Mouse (Mus musculus): ENCODE results near the gene Tomm7. TPM values are rescaled to one million over a fixed set of nuclear protein-coding genes. Genes with fewer than 3 reads are reported as not detected.
"Not testable (repeated sequence)": the region's sequence is repeated elsewhere in the genome, so short reads cannot be mapped to it uniquely, and the experiment has no call there.

Gene Tomm7
- 111 and 118 TPM in 2 replicates for polyA plus RNA-seq (2016; fragmentation: Nextera tagmentation; extraction: Ambion mirVana)

- H3K4me3 ChIP-seq: peak within 1 kb of the TSS; percentile 66
- peak within 1 kb of the TSS; percentile 82 for H3K27ac ChIP-seq
- WGBS: under 1% methylated on average over 44 of the region's 44 CpGs
Observed at GRCm38 (mm10) chr5:23843674-23844530, at the start of gene Tomm7. Gene Tomm7, minus strand, starts transcription at chr5:23844161.

GRCm38 (mm10) chr5:23893156-23893863 lies 49.3 kb upstream of the Tomm7 start:
- Histone ChIP-seq H3K4me3 (no peak overlapping the region), H3K4me1 (no peaks in the 10 kb centered on the region), H3K27ac (no peak overlapping the region), H3K9ac (no peak overlapping the region), H3K27me3 (no peaks in the 10 kb centered on the region), H3K9me3 (no peaks in the 10 kb centered on the region), H3K4me2 (replicated peaks) (no peak overlapping the region), H3K36me3 (no peaks in the 10 kb centered on the region)
- no peak for ATAC-seq (ENCODE audit: insufficient number of reproducible peaks, insufficient read depth, low FRiP score, low TSS enrichment)
- WGBS: 82% methylated on average over 5 of the region's 5 CpGs

More at GRCm38 (mm10) chr5:23843674-23844530, at the start of gene Tomm7:
- peak; percentile 94 for ATAC-seq (ENCODE audit: insufficient number of reproducible peaks, insufficient read depth, low FRiP score, low TSS enrichment)
- Histone ChIP-seq H3K9ac (peak within 1 kb of the TSS; percentile 64), H3K4me2 (replicated peaks) (peak within 1 kb of the TSS; percentile 75), H3K27me3 (no peaks in the 10 kb centered on the region), H3K36me3 (peaks cover 7% of the 10 kb centered on the region), H3K9me3 (no peaks in the 10 kb centered on the region), H3K4me1 (peaks cover 6% of the 10 kb centered on the region; the same call in 1 of the 2 replicates)

GRCm38 (mm10) chr5:23890734-23891133 lies 46.8 kb upstream of the Tomm7 start:
- no peaks in the 10 kb centered on the region for H3K9me3 ChIP-seq
- no peak for ATAC-seq (ENCODE audit: insufficient number of reproducible peaks, insufficient read depth, low FRiP score, low TSS enrichment)
- WGBS: 42% methylated on average over 10 of the region's 10 CpGs
- no peaks in the 10 kb centered on the region for H3K36me3 ChIP-seq
- no peak overlapping the region for H3K27ac ChIP-seq
- H3K9ac ChIP-seq: no peak overlapping the region
- H3K27me3 ChIP-seq: no peaks in the 10 kb centered on the region
- no peak overlapping the region for H3K4me3 ChIP-seq
- no peak overlapping the region for H3K4me2 ChIP-seq (replicated peaks)
- no peaks in the 10 kb centered on the region for H3K4me1 ChIP-seq

GRCm38 (mm10) chr5:23889461-23889860 lies 45.5 kb upstream of the Tomm7 start:
- Histone ChIP-seq H3K27ac (no peak overlapping the region), H3K4me1 (no peaks in the 10 kb centered on the region), H3K36me3 (no peaks in the 10 kb centered on the region), H3K9me3 (no peaks in the 10 kb centered on the region), H3K4me2 (replicated peaks) (no peak overlapping the region), H3K9ac (no peak overlapping the region), H3K4me3 (no peak overlapping the region), H3K27me3 (no peaks in the 10 kb centered on the region)
- WGBS: 78% methylated on average over 4 of the region's 4 CpGs
- no peak for ATAC-seq (ENCODE audit: insufficient number of reproducible peaks, insufficient read depth, low FRiP score, low TSS enrichment)

GRCm38 (mm10) chr5:23887111-23887510 lies 43.1 kb upstream of the Tomm7 start:
- Histone ChIP-seq H3K36me3 (no peaks in the 10 kb centered on the region), H3K27ac (no peak overlapping the region), H3K4me3 (no peak overlapping the region), H3K4me2 (replicated peaks) (no peak overlapping the region), H3K27me3 (no peaks in the 10 kb centered on the region), H3K9ac (no peak overlapping the region), H3K4me1 (no peaks in the 10 kb centered on the region), H3K9me3 (no peaks in the 10 kb centered on the region)
- WGBS: 72% methylated on average over 3 of the region's 3 CpGs
- ATAC-seq (ENCODE audit: insufficient number of reproducible peaks, insufficient read depth, low FRiP score, low TSS enrichment): no peak

- H3K9ac ChIP-seq: no peak overlapping the region
- H3K4me3 ChIP-seq: no peak overlapping the region
- H3K27me3 ChIP-seq: no peaks in the 10 kb centered on the region
- ATAC-seq (ENCODE audit: insufficient number of reproducible peaks, insufficient read depth, low FRiP score, low TSS enrichment): no peak
- no peak overlapping the region for H3K4me2 ChIP-seq (replicated peaks)
- no peaks in the 10 kb centered on the region for H3K36me3 ChIP-seq
- H3K4me1 ChIP-seq: no peaks in the 10 kb centered on the region
- WGBS: 61% methylated on average over 5 of the region's 5 CpGs
- H3K27ac ChIP-seq: no peak overlapping the region
- no peaks in the 10 kb centered on the region for H3K9me3 ChIP-seq
Observed at GRCm38 (mm10) chr5:23874457-23874856, 30.5 kb upstream of the Tomm7 start.

GRCm38 (mm10) chr5:23872586-23872985 lies 28.6 kb upstream of the Tomm7 start:
- no peaks in the 10 kb centered on the region for H3K36me3 ChIP-seq
- WGBS: 78% methylated on average over 6 of the region's 6 CpGs
- H3K9ac ChIP-seq: no peak overlapping the region
- no peak overlapping the region for H3K4me2 ChIP-seq (replicated peaks)
- no peak overlapping the region for H3K27ac ChIP-seq
- H3K4me1 ChIP-seq: no peaks in the 10 kb centered on the region
- no peaks in the 10 kb centered on the region for H3K9me3 ChIP-seq
- no peak overlapping the region for H3K4me3 ChIP-seq
- ATAC-seq (ENCODE audit: insufficient number of reproducible peaks, insufficient read depth, low FRiP score, low TSS enrichment): no peak
- no peaks in the 10 kb centered on the region for H3K27me3 ChIP-seq

GRCm38 (mm10) chr5:23871323-23871722 lies 27.4 kb upstream of the Tomm7 start:
- H3K27me3 ChIP-seq; H3K9ac ChIP-seq; H3K36me3 ChIP-seq; H3K4me1 ChIP-seq; H3K27ac ChIP-seq; ATAC-seq (ENCODE audit: insufficient number of reproducible peaks, insufficient read depth, low FRiP score, low TSS enrichment); H3K9me3 ChIP-seq; H3K4me2 ChIP-seq (replicated peaks); H3K4me3 ChIP-seq: not testable (repeated sequence)
- WGBS: 85% methylated on average over 2 of the region's 2 CpGs

- H3K36me3 ChIP-seq: no peaks in the 10 kb centered on the region
- no peaks in the 10 kb centered on the region for H3K27me3 ChIP-seq
- H3K4me2 ChIP-seq (replicated peaks): no peak overlapping the region
- no peaks in the 10 kb centered on the region for H3K4me1 ChIP-seq
- WGBS: 85% methylated on average over 5 of the region's 5 CpGs
- H3K9ac ChIP-seq: no peak overlapping the region
- H3K27ac ChIP-seq: no peak overlapping the region
- no peak for ATAC-seq (ENCODE audit: insufficient number of reproducible peaks, insufficient read depth, low FRiP score, low TSS enrichment)
- no peak overlapping the region for H3K4me3 ChIP-seq
- H3K9me3 ChIP-seq: no peaks in the 10 kb centered on the region
Observed at GRCm38 (mm10) chr5:23865941-23866340, 22.0 kb upstream of the Tomm7 start.

- 88% methylated on average over 13 of the region's 13 CpGs for WGBS
- H3K4me1 ChIP-seq: no peaks in the 10 kb centered on the region
- no peak overlapping the region for H3K27ac ChIP-seq
- no peak for ATAC-seq (ENCODE audit: insufficient number of reproducible peaks, insufficient read depth, low FRiP score, low TSS enrichment)
- H3K9me3 ChIP-seq: no peaks in the 10 kb centered on the region
- no peak overlapping the region for H3K9ac ChIP-seq
- H3K4me2 ChIP-seq (replicated peaks): no peak overlapping the region
- H3K27me3 ChIP-seq: no peaks in the 10 kb centered on the region
- H3K36me3 ChIP-seq: peaks cover 14% of the 10 kb centered on the region
- H3K4me3 ChIP-seq: no peak overlapping the region
Observed at GRCm38 (mm10) chr5:23864054-23864965, 20.3 kb upstream of the Tomm7 start.

All from embryonic facial prominence, embryonic 12.5 days (tissue).